Mouse (Mus musculus): ENCODE measurements around the gene Lrrc8d.

The Lrrc8d gene

DNA sequence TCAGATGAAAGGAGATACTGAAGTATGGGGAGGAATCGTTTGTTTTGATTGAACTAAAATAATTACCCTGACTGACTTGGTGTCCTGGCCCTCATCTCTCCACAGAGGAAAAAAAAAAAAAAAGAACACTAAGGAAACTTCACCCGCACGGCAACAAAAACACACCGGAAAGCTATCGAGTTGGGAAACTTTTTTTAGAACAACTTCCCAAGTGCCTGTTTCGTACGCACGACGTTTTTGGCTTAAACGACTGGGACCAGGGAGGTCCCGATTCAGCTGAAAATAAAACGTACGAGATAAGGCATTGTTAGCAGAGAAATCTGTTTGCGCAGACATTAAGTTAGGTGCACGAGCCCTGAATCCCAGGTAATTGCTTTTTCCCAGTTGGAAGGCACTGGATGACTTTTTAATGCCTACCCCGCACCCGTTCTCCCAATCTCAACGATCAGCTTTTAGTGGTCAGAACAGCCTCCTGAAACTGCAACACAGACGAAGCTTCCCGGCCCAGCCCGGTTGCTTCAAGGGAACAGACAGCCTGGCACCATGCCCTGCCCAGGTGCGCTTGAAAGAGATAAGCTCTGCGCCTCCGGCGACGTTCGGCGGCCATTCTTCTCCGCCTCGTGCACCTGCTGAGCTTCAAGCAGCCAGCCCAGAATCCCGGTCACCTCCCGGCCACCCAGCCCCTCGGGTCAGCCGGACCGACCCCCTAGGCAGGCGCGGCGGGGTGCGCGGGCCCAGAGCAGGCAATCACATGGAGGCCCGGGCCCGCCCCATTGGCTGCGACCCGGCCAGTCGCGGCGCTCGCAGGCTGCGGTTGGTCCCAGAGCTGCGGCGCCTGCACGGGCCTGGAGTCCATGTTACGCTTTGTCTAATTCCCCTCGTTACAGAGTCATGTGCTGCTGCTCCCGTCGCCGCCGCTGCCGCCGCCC lies at the start of gene Lrrc8d:
Gene Lrrc8d, plus strand, starts transcription at position 829 of the 929 bp plus-strand sequence.
- DNase-seq, result peak; percentile 78

GRCm38 (mm10) chr5:105650728-105651479 lies 48.9 kb upstream of the Lrrc8d start:
- peak; percentile 41 for DNase-seq

GRCm38 (mm10) chr5:105651561-105651991 lies 48.2 kb upstream of the Lrrc8d start:
- DNase-seq, result no peak

GRCm38 (mm10) chr5:105654237-105655063 lies 45.3 kb upstream of the Lrrc8d start:
- DNase-seq, result peak; percentile 78

DNA sequence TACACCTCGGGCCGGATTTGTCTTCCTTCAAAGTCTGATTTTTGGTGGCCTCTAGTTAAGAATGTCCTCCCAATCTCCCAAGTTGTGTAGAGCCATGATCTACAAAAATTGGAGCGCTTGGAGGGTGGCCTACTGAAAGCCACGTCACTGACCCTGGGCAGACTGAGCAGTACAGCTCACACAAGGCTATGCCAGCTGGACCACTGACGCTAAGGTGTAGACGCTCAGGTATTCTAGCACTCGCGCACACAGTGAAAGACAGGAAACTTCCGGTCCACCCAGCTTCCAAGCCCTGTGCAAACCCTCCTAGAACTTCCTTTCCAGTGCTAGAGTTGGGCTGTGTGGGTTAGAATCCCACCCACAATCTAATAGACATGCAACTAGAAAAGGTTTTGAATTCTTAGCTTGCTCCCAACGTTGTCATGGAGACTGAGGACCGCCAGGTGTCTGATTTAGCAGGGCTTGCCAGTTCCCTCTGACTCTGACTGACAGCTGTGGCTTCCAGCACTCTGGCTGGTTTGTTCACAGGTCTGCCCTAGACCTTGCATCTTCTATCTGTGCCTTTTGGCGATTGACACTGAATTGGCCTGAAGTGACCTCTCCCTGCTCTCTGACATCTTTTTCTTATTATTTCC lies 44.6 kb upstream of the Lrrc8d start:
- no peak for DNase-seq

DNA sequence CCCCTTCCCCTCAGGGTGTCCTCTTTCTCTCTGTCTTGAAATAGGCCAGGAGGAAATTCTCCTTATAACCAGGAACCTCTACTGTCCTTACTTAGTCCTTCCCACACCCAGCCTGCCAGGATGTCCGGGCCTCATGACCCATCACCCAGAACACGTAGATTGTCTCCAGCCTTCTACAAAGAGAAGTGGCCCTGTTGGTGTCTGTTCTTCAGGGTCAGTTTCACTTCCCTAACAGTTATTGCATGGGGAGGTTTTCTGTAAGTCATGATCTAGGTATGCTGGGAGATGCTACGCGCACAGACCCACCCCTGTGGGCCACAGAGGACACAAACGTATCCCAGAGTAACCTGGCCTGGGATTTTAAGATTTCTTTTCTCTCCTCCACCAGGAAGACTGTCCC lies 37.9 kb upstream of the Lrrc8d start:
- no peak for DNase-seq

DNA sequence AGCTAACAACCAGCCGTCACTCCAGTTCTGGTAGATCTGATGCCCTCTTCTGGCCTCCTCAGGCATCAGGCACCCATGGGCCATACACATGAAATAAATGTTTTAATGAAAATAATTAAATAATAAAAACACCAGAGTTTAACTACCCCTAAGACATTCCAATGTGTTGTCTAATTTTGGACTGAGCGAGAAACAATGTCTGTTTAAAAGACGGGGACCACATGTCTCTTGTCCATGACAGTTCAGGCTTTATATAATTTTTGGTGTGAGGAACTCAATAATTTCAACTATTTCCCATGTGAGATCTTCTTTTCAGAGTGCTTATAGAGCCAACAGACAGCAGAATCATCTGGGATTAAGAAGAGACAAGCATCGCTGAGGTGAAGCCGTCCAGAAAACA lies 32.8 kb upstream of the Lrrc8d start:
- DNase-seq, result no peak

- DNase-seq, result no peak
Measured at GRCm38 (mm10) chr5:105667411-105667810, 32.4 kb upstream of the Lrrc8d start.

GRCm38 (mm10) chr5:105669086-105669485 lies 30.7 kb upstream of the Lrrc8d start:
- DNase-seq, result no peak

DNA sequence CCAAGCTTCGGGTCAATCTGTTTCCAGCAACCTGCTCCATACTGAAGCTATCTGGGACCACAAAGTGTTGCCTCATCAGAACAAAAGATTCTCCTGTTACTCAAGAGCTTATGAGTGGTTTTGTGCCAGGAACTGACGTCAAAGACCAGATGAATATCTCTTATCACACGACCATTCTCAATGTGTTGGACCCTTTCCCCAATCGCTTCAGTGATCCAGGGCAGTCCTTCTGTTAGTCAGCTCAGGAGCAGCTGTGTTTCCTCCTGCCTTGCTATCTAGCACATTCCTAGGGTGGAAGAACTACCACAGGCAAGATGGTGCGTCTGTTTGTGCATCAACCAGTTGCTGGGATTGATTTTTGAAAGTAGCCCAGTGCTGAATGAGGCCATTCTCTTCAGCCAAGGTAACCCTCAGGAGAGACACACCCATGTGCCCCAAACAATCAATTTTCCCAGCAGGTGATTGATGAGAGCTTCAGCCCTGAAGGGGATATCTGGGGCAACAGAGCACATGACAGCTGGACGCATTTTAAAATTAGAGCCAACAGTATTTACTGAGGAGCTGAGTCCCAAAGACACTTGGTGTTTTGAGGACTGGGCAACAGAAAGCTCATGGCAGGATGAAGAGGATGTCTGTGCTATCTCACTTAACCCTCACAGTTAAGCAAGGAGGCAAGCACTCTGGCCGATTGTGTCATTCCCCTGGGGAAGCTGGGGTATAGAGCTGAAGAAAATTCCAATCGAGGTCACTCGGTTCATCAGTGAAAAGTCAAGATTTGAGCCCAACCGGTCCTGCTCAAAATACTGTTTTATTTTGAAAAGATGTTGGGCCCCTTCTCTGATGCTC lies 30.0 kb upstream of the Lrrc8d start:
- DNase-seq, result no peak

- no peak for DNase-seq
Measured at GRCm38 (mm10) chr5:105672332-105672731, 27.4 kb upstream of the Lrrc8d start.

DNA sequence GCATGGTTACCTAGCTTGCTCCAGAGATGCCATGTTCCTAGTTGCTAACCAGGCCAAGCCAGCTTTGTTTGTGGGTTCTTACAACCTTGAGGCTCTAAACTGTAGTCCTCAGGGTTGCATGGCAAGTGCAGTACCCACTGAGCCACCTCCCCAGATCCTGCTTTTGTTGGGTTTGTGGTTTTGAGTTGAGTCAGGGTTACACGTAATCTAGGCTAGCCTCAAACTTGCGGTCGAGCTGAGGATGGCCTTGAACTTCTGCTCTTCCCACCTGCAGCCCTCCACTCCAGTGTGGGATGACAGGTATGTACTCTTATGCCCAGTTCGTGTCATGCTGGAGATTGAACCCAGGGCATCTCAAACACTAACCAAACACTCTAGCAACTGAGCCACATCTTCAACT lies 24.3 kb upstream of the Lrrc8d start:
- DNase-seq, result no peak

GRCm38 (mm10) chr5:105677071-105677470 lies 22.7 kb upstream of the Lrrc8d start:
- no peak for DNase-seq

DNA sequence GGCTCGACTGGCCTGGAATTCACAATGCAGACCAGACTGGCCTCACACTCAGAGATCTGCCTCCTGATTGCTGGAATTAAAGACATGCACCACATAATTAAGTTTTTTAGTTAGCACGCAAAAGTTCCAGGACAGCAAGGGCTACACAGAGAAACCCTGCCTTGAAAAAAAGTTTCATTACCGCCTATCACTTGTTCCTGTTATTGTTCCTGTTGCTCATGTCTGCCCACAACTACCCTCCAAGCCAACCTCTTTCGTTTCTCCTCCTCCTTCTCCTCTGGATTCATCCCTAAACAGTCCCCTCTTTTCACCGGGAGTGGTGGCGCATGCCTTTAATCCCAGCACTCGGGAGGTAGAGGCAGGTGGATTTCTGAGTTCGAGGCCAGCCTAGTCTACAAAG lies 21.5 kb upstream of the Lrrc8d start:
- DNase-seq, result no peak

GRCm38 (mm10) chr5:105679261-105679660 lies 20.5 kb upstream of the Lrrc8d start:
- no peak for DNase-seq

GRCm38 (mm10) chr5:105679921-105680843 lies 19.6 kb upstream of the Lrrc8d start:
- DNase-seq, result no peak

DNA sequence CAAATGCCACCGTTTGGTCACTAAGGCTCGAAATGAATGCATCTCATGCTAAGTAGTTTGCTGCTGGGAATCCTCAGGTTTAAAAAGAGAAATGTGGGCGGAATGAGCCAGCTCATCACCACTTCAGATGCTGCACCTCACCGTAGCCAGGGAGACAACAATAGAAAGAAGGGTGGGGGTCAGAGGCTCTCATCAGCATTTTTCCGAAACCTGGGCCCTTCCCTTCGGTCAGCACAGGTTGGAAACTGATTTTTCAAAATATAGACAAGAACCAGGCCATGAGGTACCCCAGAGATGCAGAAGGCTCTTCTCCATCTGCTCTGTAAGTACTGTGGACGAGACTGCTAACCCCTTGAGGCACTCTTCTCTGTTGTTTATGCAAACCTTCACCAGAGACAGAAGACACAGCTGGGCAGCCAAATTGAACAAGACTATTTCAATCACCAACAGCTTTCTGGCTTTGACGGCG lies 17.6 kb upstream of the Lrrc8d start:
- DNase-seq, result no peak

DNA sequence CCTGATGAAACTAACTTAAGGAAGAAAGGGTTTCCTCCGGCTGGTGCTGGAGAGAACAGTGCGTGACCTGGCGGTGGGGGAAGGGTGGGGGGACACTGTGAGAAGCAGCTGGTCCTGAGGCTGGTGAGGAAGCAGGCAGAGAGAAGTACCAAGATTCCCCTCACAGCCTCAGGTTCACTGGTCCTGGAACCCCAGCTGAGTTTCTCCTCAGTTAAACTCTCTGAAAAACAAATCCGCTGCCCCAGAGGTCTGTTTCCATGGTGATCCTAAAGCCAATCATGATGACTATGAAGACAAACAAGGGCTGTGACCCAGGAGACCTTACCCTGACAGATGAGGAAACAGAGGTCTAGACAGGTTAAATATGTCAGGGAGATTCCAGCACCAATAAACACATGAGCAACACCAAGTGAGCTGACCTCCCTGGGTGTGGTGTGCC lies 15.8 kb upstream of the Lrrc8d start:
- DNase-seq, result no peak

GRCm38 (mm10) chr5:105684861-105685600 lies 14.7 kb upstream of the Lrrc8d start:
- DNase-seq, result peak; percentile 75

All from liver (tissue).